ENCODE assay signal across 20 mouse cellular contexts in genomic region chr13:51723114-51723513, GRCm38 (mm10).
"Had no signal": no experiment of that assay in that cellular context is flagged by ENCODE, and none has a peak within 500 bp of the region (broad histone marks: within the 10 kb centered on the region; RNA-seq: fewer than 3 reads in every experiment).

No protein-coding gene starts in this region.

- H3K36me3 ChIP-seq: neural tube, embryonic 12.5 days had no signal

- H3K9me3 ChIP-seq: megakaryocyte, embryonic 14.5 days; midbrain, embryonic 13.5 days; midbrain, embryonic 15.5 days; neural tube, embryonic 12.5 days; stomach, embryonic 15.5 days had no signal

- ATAC-seq: midbrain, embryonic 13.5 days; midbrain, embryonic 15.5 days had no signal

- H3K4me1 ChIP-seq: stomach, embryonic 15.5 days had no signal

- H3K4me2 ChIP-seq: lung, embryonic 14.5 days; midbrain, embryonic 13.5 days; midbrain, embryonic 15.5 days; neural tube, embryonic 12.5 days; stomach, embryonic 15.5 days had no signal

- H3K27ac ChIP-seq: liver, embryonic 14.5 days; macrophage; midbrain, embryonic 13.5 days; midbrain, embryonic 15.5 days; neural tube, embryonic 12.5 days; stomach, embryonic 15.5 days; stomach, postnatal 0 days had no signal

- DNase-seq: lung, adult 18-20 months; lung, embryonic 14.5 days; lung, postnatal 14 days; lung, postnatal 36 days; retina, postnatal 1 day; right cerebral cortex, adult 18-20 months; right cerebral cortex, postnatal 25 days; right cerebral cortex, postnatal 4 days; spleen, adult 18-20 months; thymus, adult 18-20 months; thymus, postnatal 14 days; thymus, postnatal 36 days had no signal

- H3K27me3 ChIP-seq: megakaryocyte, embryonic 14.5 days; midbrain, embryonic 13.5 days; midbrain, embryonic 15.5 days; neural tube, embryonic 12.5 days; stomach, embryonic 15.5 days had no signal

- H3K4me3 ChIP-seq: megakaryocyte, embryonic 14.5 days; midbrain, embryonic 13.5 days; midbrain, embryonic 15.5 days; neural tube, embryonic 12.5 days; stomach, embryonic 15.5 days had no signal

- H3K9ac ChIP-seq: liver, embryonic 14.5 days; lung, embryonic 14.5 days; midbrain, embryonic 13.5 days; midbrain, embryonic 15.5 days; neural tube, embryonic 12.5 days; stomach, embryonic 15.5 days had no signal
